In the genomic region with DNA sequence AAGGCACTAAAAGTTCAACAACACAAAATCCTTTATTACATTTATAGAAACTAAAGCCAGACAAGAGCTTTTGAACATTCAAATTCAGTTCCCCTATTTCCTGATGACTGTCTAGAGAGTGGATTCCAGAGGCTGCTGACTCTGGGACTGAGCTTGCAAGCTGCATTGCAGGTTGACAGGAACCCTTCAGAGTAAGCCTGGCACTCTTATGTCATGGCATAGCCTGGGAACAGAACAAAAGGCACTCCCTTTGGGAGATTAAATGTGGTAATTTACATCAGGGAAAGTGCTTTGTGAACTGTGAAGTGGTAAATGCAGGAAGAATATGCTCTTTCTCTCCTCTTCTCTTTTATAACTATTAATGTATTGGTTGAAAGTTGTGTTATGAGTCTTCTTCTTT, we compare ENCODE assay signal across 23 mouse cellular contexts.
DNase-seq lines count a peak whose midpoint lies in the region; ATAC-seq and TF ChIP-seq lines count a peak whose summit lies in the region.
"Had no signal": no experiment of that assay in that cellular context is flagged by ENCODE, and none has a peak within 500 bp of the region (broad histone marks: within the 10 kb centered on the region; RNA-seq: fewer than 3 reads in every experiment).

No protein-coding gene starts in this region.

- no peak overlapping the region for H3K4me3 ChIP-seq in forebrain, embryonic 13.5 days
- H3K4me3 ChIP-seq in forebrain, embryonic 12.5 days (replicated peaks): no peak overlapping the region
- no peak overlapping the region for H3K4me3 ChIP-seq in forebrain, embryonic 16.5 days (replicated peaks; ENCODE audit: low read length)
- H3K4me3 ChIP-seq in forebrain, embryonic 11.5 days (ENCODE audit: low read depth, low read length): no peak overlapping the region
- H3K4me3 ChIP-seq in testis, adult 2 months (ENCODE audit: control insufficient read depth, low read depth, low read length): peak overlapping the region; percentile 25; the same call in 1 of the 2 replicates
- H3K4me3 ChIP-seq in liver, postnatal 0 days (ENCODE audit: low read depth, low read length): no peak overlapping the region
- H3K4me3 ChIP-seq: embryonic facial prominence, embryonic 10.5 days; embryonic facial prominence, embryonic 12.5 days had no signal

- H3K27me3 ChIP-seq in forebrain, embryonic 13.5 days: no peaks in the 10 kb centered on the region
- H3K27me3 ChIP-seq in forebrain, embryonic 12.5 days: no peaks in the 10 kb centered on the region
- no peaks in the 10 kb centered on the region for H3K27me3 ChIP-seq in forebrain, embryonic 16.5 days (replicated peaks; ENCODE audit: control insufficient read depth, insufficient read depth, low read length)
- H3K27me3 ChIP-seq in forebrain, embryonic 11.5 days (ENCODE audit: control insufficient read depth, insufficient read depth, low read length): no peaks in the 10 kb centered on the region
- H3K27me3 ChIP-seq in testis, adult 2 months (ENCODE audit: control insufficient read depth, insufficient read depth, low read length): no peaks in the 10 kb centered on the region
- H3K27me3 ChIP-seq in liver, postnatal 0 days (ENCODE audit: insufficient read depth, low read length): no peaks in the 10 kb centered on the region
- H3K27me3 ChIP-seq: CH12.LX; embryonic facial prominence, embryonic 12.5 days; Patski had no signal

- no peaks in the 10 kb centered on the region for H3K4me1 ChIP-seq in forebrain, embryonic 13.5 days
- H3K4me1 ChIP-seq in forebrain, embryonic 12.5 days: peaks cover 3% of the 10 kb centered on the region; the same call in 1 of the 2 replicates
- no peaks in the 10 kb centered on the region for H3K4me1 ChIP-seq in forebrain, embryonic 16.5 days (replicated peaks; ENCODE audit: control insufficient read depth, insufficient read depth, low read length)
- H3K4me1 ChIP-seq in forebrain, embryonic 11.5 days (replicated peaks; ENCODE audit: control insufficient read depth, insufficient read depth, low read length): no peaks in the 10 kb centered on the region
- no peaks in the 10 kb centered on the region for H3K4me1 ChIP-seq in testis, adult 2 months (ENCODE audit: control insufficient read depth, insufficient read depth, low read length)
- H3K4me1 ChIP-seq in liver, postnatal 0 days (ENCODE audit: insufficient read depth): no peaks in the 10 kb centered on the region
- H3K4me1 ChIP-seq: embryonic facial prominence, embryonic 12.5 days had no signal

- no peaks in the 10 kb centered on the region for H3K9me3 ChIP-seq in forebrain, embryonic 13.5 days (replicated peaks)
- no peaks in the 10 kb centered on the region for H3K9me3 ChIP-seq in forebrain, embryonic 12.5 days
- H3K9me3 ChIP-seq in forebrain, embryonic 16.5 days (ENCODE audit: control insufficient read depth, low read length): no peaks in the 10 kb centered on the region
- H3K9me3 ChIP-seq in forebrain, embryonic 11.5 days (ENCODE audit: control insufficient read depth, low read length): no peaks in the 10 kb centered on the region
- no peaks in the 10 kb centered on the region for H3K9me3 ChIP-seq in liver, postnatal 0 days (ENCODE audit: low read length)
- H3K9me3 ChIP-seq: embryonic facial prominence, embryonic 10.5 days; embryonic facial prominence, embryonic 12.5 days; G1E had no signal

- TF ChIP-seq EP300 in liver, postnatal 0 days (IDR thresholded peaks at IDR 0.05; ENCODE audit: low read depth): no peak

- TF ChIP-seq POLR2A in testis, adult 2 months (IDR thresholded peaks at IDR 0.05; ENCODE audit: control insufficient read depth, low read depth, low read length): no peak

- no peak for TF ChIP-seq CTCF in testis, adult 2 months (IDR thresholded peaks at IDR 0.05; ENCODE audit: control insufficient read depth, insufficient read depth, insufficient replicate concordance, low read depth, low read length)
- no peak for TF ChIP-seq CTCF in liver, postnatal 0 days (IDR thresholded peaks at IDR 0.05; ENCODE audit: low read depth)

- H3K4me2 ChIP-seq in forebrain, embryonic 13.5 days: no peak overlapping the region
- H3K4me2 ChIP-seq in forebrain, embryonic 12.5 days: no peak overlapping the region
- H3K4me2 ChIP-seq in forebrain, embryonic 16.5 days (ENCODE audit: low read length): no peak overlapping the region
- H3K4me2 ChIP-seq in forebrain, embryonic 11.5 days (ENCODE audit: low read depth, low read length, severe bottlenecking): no peak overlapping the region
- H3K4me2 ChIP-seq in liver, postnatal 0 days (ENCODE audit: low read depth, low read length): no peak overlapping the region
- H3K4me2 ChIP-seq: embryonic facial prominence, embryonic 12.5 days had no signal

- no peak overlapping the region for H3K27ac ChIP-seq in forebrain, embryonic 13.5 days
- H3K27ac ChIP-seq in forebrain, embryonic 12.5 days: no peak overlapping the region
- no peak overlapping the region for H3K27ac ChIP-seq in forebrain, embryonic 16.5 days (ENCODE audit: low read length)
- H3K27ac ChIP-seq in forebrain, embryonic 11.5 days (ENCODE audit: low read depth, low read length): no peak overlapping the region
- no peak overlapping the region for H3K27ac ChIP-seq in testis, adult 2 months (ENCODE audit: control insufficient read depth, insufficient read depth, low read depth, low read length)
- H3K27ac ChIP-seq in liver, postnatal 0 days (ENCODE audit: low read depth): no peak overlapping the region
- H3K27ac ChIP-seq: embryonic facial prominence, embryonic 10.5 days; embryonic facial prominence, embryonic 12.5 days had no signal

- H3K9ac ChIP-seq in forebrain, embryonic 13.5 days: no peak overlapping the region
- no peak overlapping the region for H3K9ac ChIP-seq in forebrain, embryonic 12.5 days
- no peak overlapping the region for H3K9ac ChIP-seq in forebrain, embryonic 16.5 days (replicated peaks; ENCODE audit: low read depth, low read length)
- no peak overlapping the region for H3K9ac ChIP-seq in forebrain, embryonic 11.5 days (ENCODE audit: low read length)
- H3K9ac ChIP-seq in liver, postnatal 0 days (replicated peaks): no peak overlapping the region
- H3K9ac ChIP-seq: embryonic facial prominence, embryonic 12.5 days had no signal

- peak; percentile 67 for ATAC-seq in forebrain, embryonic 13.5 days
- no peak for ATAC-seq in forebrain, embryonic 12.5 days (ENCODE audit: low FRiP score)
- ATAC-seq in forebrain, embryonic 16.5 days: peak; percentile 75
- ATAC-seq in forebrain, embryonic 11.5 days (replicated peaks; ENCODE audit: low FRiP score): no peak
- no peak for ATAC-seq in liver, postnatal 0 days
- ATAC-seq: activated CD4-positive, CD25-positive, alpha-beta regulatory T cell, adult 4 months; CD4-positive, CD25-positive, alpha-beta regulatory T cell, adult 4 months; Patski had no signal

- DNase-seq in forebrain, embryonic 11.5 days (ENCODE audit: low spot score): no peak
- DNase-seq in testis, postnatal 10 days (ENCODE audit: low spot score): no peak
- DNase-seq in liver, postnatal 0 days: no peak
- DNase-seq: adrenal gland, adult 8-10 months; adrenal gland, postnatal 14 days; adrenal gland, postnatal 36 days; B cell, adult 2 months; cerebellum, adult 11-12 months; cerebellum, adult 2 months; cerebellum, adult 9-10 months; cerebellum, postnatal 10 days; cerebellum, postnatal 25 days had no signal

- H3K36me3 ChIP-seq in forebrain, embryonic 13.5 days (ENCODE audit: poor library complexity, severe bottlenecking): no peaks in the 10 kb centered on the region
- no peaks in the 10 kb centered on the region for H3K36me3 ChIP-seq in forebrain, embryonic 12.5 days (replicated peaks)
- H3K36me3 ChIP-seq in forebrain, embryonic 16.5 days (ENCODE audit: control insufficient read depth, insufficient read depth): no peaks in the 10 kb centered on the region
- no peaks in the 10 kb centered on the region for H3K36me3 ChIP-seq in forebrain, embryonic 11.5 days (ENCODE audit: control insufficient read depth, insufficient read depth, low read length)
- H3K36me3 ChIP-seq in testis, adult 2 months (ENCODE audit: control insufficient read depth, insufficient read depth, low read length): no peaks in the 10 kb centered on the region
- H3K36me3 ChIP-seq in liver, postnatal 0 days (replicated peaks; ENCODE audit: insufficient read depth, low read length): no peaks in the 10 kb centered on the region
- H3K36me3 ChIP-seq: embryonic facial prominence, embryonic 10.5 days; embryonic facial prominence, embryonic 12.5 days; G1E had no signal

Comparison
In these comparisons a context has a peak if more than half of its experiments do, and no peak if none do; other contexts are left out.
1. ATAC-seq: peak in forebrain, embryonic 13.5 days (single experiment) and forebrain, embryonic 16.5 days (single experiment); none in forebrain, embryonic 12.5 days (single experiment), forebrain, embryonic 11.5 days (single experiment) and liver, postnatal 0 days (single experiment).